20 mouse cellular contexts compared by ENCODE assay signal in genomic region chr2:59544237-59544909, GRCm38 (mm10). TPM values are rescaled to one million over a fixed set of nuclear protein-coding genes. Genes with fewer than 3 reads are reported as not detected.
A peak's percentile ranks its signal among the peaks of the same experiment; 100 is the strongest.
DNase-seq lines count a peak whose midpoint lies in the region; ATAC-seq and TF ChIP-seq lines count a peak whose summit lies in the region.
"Had no signal": no experiment of that assay in that cellular context is flagged by ENCODE, and none has a peak within 500 bp of the region (broad histone marks: within the 10 kb centered on the region; RNA-seq: fewer than 3 reads in every experiment).

No protein-coding gene starts in this region.

- H3K4me3 ChIP-seq in kidney, embryonic 15.5 days (replicated peaks), result no peak overlapping the region
- H3K4me3 ChIP-seq in ES-Bruce4 (ENCODE audit: low read depth, low read length), result 0 out of 2 replicates have a peak overlapping the region, but pooled peaks have one; percentile 5
- peak overlapping the region; percentile 18 for H3K4me3 ChIP-seq in limb, embryonic 10.5 days
- H3K4me3 ChIP-seq: embryonic facial prominence, embryonic 15.5 days; forebrain, embryonic 15.5 days; gastrocnemius, adult 2 months; heart, embryonic 15.5 days; layer of hippocampus, adult 2 months; lung, embryonic 15.5 days; neural tube, embryonic 12.5 days had no signal

- DNase-seq in heart, adult 11 months, result peak; percentile 45
- no peak for DNase-seq in heart, adult 18-20 months
- no peak for DNase-seq in kidney, postnatal 14 days
- peak; percentile 68 for DNase-seq in limb, embryonic 10.5 days (ENCODE audit: low spot score)
- DNase-seq in natural killer cell, adult 2 months (ENCODE audit: low spot score in 2 of 2), result no peak
- no peak for DNase-seq in urinary bladder, postnatal 36 days (ENCODE audit: low spot score in 2 of 2)
- DNase-seq: adrenal gland, adult 8-10 months; cerebellum, postnatal 10 days; gastrocnemius, adult 2 months had no signal

- H3K4me2 ChIP-seq in kidney, embryonic 15.5 days, result no peak overlapping the region
- H3K4me2 ChIP-seq: embryonic facial prominence, embryonic 15.5 days; forebrain, embryonic 15.5 days; heart, embryonic 15.5 days; lung, embryonic 15.5 days had no signal

- ATAC-seq in kidney, embryonic 15.5 days (replicated peaks; ENCODE audit: low FRiP score), result peak; percentile 81
- ATAC-seq: forebrain, embryonic 15.5 days had no signal

- TF ChIP-seq CTCF in ES-Bruce4 (IDR thresholded peaks at IDR 0.05; ENCODE audit: low read depth, low read length), result no peak

- peaks cover 36% of the 10 kb centered on the region for H3K4me1 ChIP-seq in kidney, embryonic 15.5 days
- peaks cover 5% of the 10 kb centered on the region for H3K4me1 ChIP-seq in ES-Bruce4 (ENCODE audit: control insufficient read depth, insufficient read depth, low read length)
- peaks cover 51% of the 10 kb centered on the region for H3K4me1 ChIP-seq in limb, embryonic 10.5 days
- H3K4me1 ChIP-seq: embryonic facial prominence, embryonic 15.5 days had no signal

- TF ChIP-seq POLR2A in ES-Bruce4 (IDR thresholded peaks at IDR 0.05; ENCODE audit: insufficient read depth, low read length), result no peak

- H3K9ac ChIP-seq in kidney, embryonic 15.5 days, result no peak overlapping the region
- peak overlapping the region; percentile 46; the same call in 1 of the 2 replicates for H3K9ac ChIP-seq in ES-Bruce4 (ENCODE audit: low read depth, poor library complexity, severe bottlenecking)
- H3K9ac ChIP-seq: embryonic facial prominence, embryonic 15.5 days; forebrain, embryonic 15.5 days; heart, embryonic 15.5 days; lung, embryonic 15.5 days; neural tube, embryonic 12.5 days had no signal

- H3K9me3 ChIP-seq in kidney, embryonic 15.5 days (replicated peaks), result no peaks in the 10 kb centered on the region
- no peaks in the 10 kb centered on the region for H3K9me3 ChIP-seq in ES-Bruce4 (replicated peaks; ENCODE audit: control insufficient read depth, insufficient read depth, low read length, poor library complexity, severe bottlenecking)
- no peaks in the 10 kb centered on the region for H3K9me3 ChIP-seq in limb, embryonic 10.5 days (replicated peaks)
- H3K9me3 ChIP-seq: embryonic facial prominence, embryonic 15.5 days; forebrain, embryonic 15.5 days; heart, embryonic 15.5 days; lung, embryonic 15.5 days had no signal

- WGBS in kidney, embryonic 15.5 days, result 13% methylated on average over 13 of the region's 13 CpGs
- 6% methylated on average over 13 of the region's 13 CpGs for WGBS in limb, embryonic 10.5 days

- H3K27ac ChIP-seq in kidney, embryonic 15.5 days, result peak overlapping the region; percentile 70
- 0 out of 2 replicates have a peak overlapping the region, but pooled peaks have one; percentile 20 for H3K27ac ChIP-seq in ES-Bruce4 (ENCODE audit: insufficient read depth, low read length)
- H3K27ac ChIP-seq in limb, embryonic 10.5 days, result peak overlapping the region; percentile 82
- H3K27ac ChIP-seq: embryonic facial prominence, embryonic 15.5 days; forebrain, embryonic 15.5 days; gastrocnemius, adult 2 months; heart, embryonic 15.5 days; layer of hippocampus, adult 2 months; lung, embryonic 15.5 days; neural tube, embryonic 12.5 days had no signal

- no peak for TF ChIP-seq EP300 in ES-Bruce4 (IDR thresholded peaks at IDR 0.05; ENCODE audit: insufficient read depth, low read depth, low read length)

- H3K27me3 ChIP-seq in kidney, embryonic 15.5 days, result no peaks in the 10 kb centered on the region
- H3K27me3 ChIP-seq in ES-Bruce4 (ENCODE audit: control insufficient read depth, insufficient read depth, low read length, poor library complexity, severe bottlenecking), result no peaks in the 10 kb centered on the region
- H3K27me3 ChIP-seq in limb, embryonic 10.5 days (ENCODE audit: low read depth, poor library complexity, severe bottlenecking), result no peaks in the 10 kb centered on the region
- H3K27me3 ChIP-seq: embryonic facial prominence, embryonic 15.5 days; forebrain, embryonic 15.5 days; heart, embryonic 15.5 days; lung, embryonic 15.5 days; neural tube, embryonic 12.5 days had no signal

- H3K36me3 ChIP-seq in kidney, embryonic 15.5 days, result no peaks in the 10 kb centered on the region
- no peaks in the 10 kb centered on the region for H3K36me3 ChIP-seq in ES-Bruce4 (ENCODE audit: control insufficient read depth, insufficient read depth, low read length, poor library complexity, severe bottlenecking)
- no peaks in the 10 kb centered on the region for H3K36me3 ChIP-seq in limb, embryonic 10.5 days
- H3K36me3 ChIP-seq: embryonic facial prominence, embryonic 15.5 days; forebrain, embryonic 15.5 days; heart, embryonic 15.5 days; lung, embryonic 15.5 days; neural tube, embryonic 12.5 days had no signal

RNA-seq across cellular contexts. Expression of gene Dapl1, which starts 59.9 kb away (rescaled TPM):
- 1 to 10 TPM in 1 of 2 experiments, not detected in 1; 1.3 TPM for total RNA-seq in heart, adult 18-20 months (2021)
- polyA plus RNA-seq in kidney, embryonic 15.5 days (2015; fragmentation: Nextera tagmentation; extraction: Ambion mirVana), result 6.4 and 6.9 TPM in 2 replicates
- not detected in 2 replicates for polyA plus RNA-seq in ES-Bruce4 (2011; ENCODE audit: insufficient read depth, insufficient read length, low read depth, missing spikeins)
- 0.36 and 0.94 TPM in 2 replicates for polyA plus RNA-seq in limb, embryonic 10.5 days (2016; fragmentation: Nextera tagmentation; extraction: Ambion mirVana)
- total RNA-seq: adrenal gland, adult 8-10 months; gastrocnemius, adult 2 months; layer of hippocampus, adult 2 months; liver, adult 2 months; megakaryocyte progenitor cell, adult 5-6 weeks had no signal
- polyA plus RNA-seq: forebrain, embryonic 15.5 days; intestine, embryonic 14.5 days; liver, adult 2 months; neural tube, embryonic 12.5 days had no signal

Comparison
In these comparisons a context has a peak if more than half of its experiments do, and no peak if none do; other contexts are left out.
1. DNase-seq: peak in heart, adult 11 months (single experiment) and limb, embryonic 10.5 days (single experiment); none in heart, adult 18-20 months (0 of 2), kidney, postnatal 14 days (single experiment), natural killer cell, adult 2 months (0 of 2) and urinary bladder, postnatal 36 days (0 of 2).
2. H3K27ac ChIP-seq: peak in every context shown above with its lines; median percentile 82 in limb, embryonic 10.5 days; 70 in kidney, embryonic 15.5 days; 20 in ES-Bruce4.